Mouse (Mus musculus) megakaryocyte, embryonic 14.5 days (primary cell): ENCODE results near the gene Tmem53. TPM values are rescaled to one million over a fixed set of nuclear protein-coding genes. Genes with fewer than 3 reads are reported as not detected.
A peak's percentile ranks its signal among the peaks of the same experiment; 100 is the strongest.

Experiments used
- H3K27me3 ChIP-seq: replicated peaks from 2 replicates; pipeline ENCODE3; 2012; ENCODE audit warnings: inconsistent platforms
- H3K36me3 ChIP-seq: replicated peaks from 2 replicates; pipeline ENCODE3; 2012; ENCODE audit warnings: low read length, inconsistent platforms, mixed read lengths
- H3K4me1 ChIP-seq: 2 replicates; pipeline ENCODE4 v1.6.1; 2012; ENCODE audit warnings: inconsistent platforms
- H3K4me3 ChIP-seq: replicated peaks from 2 replicates; pipeline ENCODE3; 2012; ENCODE audit warnings: moderate library complexity, mild to moderate bottlenecking, inconsistent platforms
- H3K9me3 ChIP-seq: 2 replicates; pipeline ENCODE4 v1.6.1; 2012; ENCODE audit warnings: inconsistent platforms
- FLI1 ChIP-seq: IDR thresholded peaks from 2 replicates; pipeline ENCODE4 v1.6.1; 2012; ENCODE audit warnings: low read length, inconsistent platforms, mixed read lengths
- GATA1 ChIP-seq: IDR thresholded peaks from 3 replicates; pipeline ENCODE4 v1.6.1; 2012; ENCODE audit warnings: mixed read lengths, low read length, inconsistent platforms, borderline replicate concordance
- polyA plus RNA-seq: library from polyadenylated mRNA; stranded (reverse); fragments of >175 nt; gene quantifications from 2 replicates; pipeline ENCODE4 v1.2.3, GENCODE M21; 2012; ENCODE audit warnings: low replicate concordance; ENCODE audit not compliant: insufficient read depth

Gene Tmem53
- polyA plus RNA-seq, 1 experiment = 0.53 TPM

GRCm38 (mm10) chr4:117291696-117292095, 39.9 kb downstream of the Tmem53 start:
- Histone ChIP-seq H3K4me1 (peaks cover 31% of the 10 kb centered on the region), H3K9me3 (no peaks in the 10 kb centered on the region), H3K27me3 (peaks cover 13% of the 10 kb centered on the region), H3K4me3 (no peak overlapping the region), H3K36me3 (peaks cover 12% of the 10 kb centered on the region)
- no peak for TF ChIP-seq FLI1
- no peak for TF ChIP-seq GATA1

DNA sequence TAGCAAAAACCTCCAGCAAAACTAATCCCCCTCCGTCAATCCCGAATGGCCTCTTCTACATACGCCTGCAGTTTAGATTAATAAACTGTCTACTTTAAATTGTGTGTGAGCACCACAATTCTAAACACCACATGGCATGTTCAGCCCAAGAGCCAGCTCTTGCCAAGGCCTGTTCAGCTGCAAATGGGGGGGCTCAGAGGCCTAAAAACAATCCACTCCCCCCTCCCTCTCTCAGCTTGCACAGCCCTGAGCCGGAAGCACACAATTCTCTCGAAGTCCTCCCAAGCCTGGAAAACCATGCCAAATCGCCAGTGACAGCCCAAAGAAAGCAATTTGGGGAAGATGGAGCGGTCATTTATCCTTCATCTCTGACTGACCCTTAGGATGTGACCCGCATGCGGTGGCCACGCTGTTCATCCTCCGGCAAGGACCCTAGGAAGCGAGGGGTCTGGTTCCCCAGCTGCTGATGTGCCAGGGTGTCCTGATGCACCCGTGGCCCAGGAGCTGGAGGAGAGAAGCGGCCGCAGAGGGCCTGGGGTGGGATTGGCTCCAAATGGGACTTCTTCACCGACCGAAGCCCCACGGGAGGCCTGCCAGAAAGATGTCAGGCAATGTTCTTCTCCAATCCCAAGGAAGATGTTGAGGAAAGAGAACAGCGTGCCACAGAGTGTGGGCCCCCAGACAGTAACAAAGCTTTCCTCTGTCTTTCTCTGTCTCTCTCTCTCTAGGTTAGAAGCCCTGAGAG, 45.3 kb downstream of the Tmem53 start:
- H3K36me3 ChIP-seq = no peaks in the 10 kb centered on the region
- H3K9me3 ChIP-seq = no peaks in the 10 kb centered on the region
- peaks cover 59% of the 10 kb centered on the region for H3K27me3 ChIP-seq
- TF ChIP-seq FLI1 (no peak), GATA1 (no peak)
- H3K4me3 ChIP-seq = no peak overlapping the region
- H3K4me1 ChIP-seq = no peaks in the 10 kb centered on the region

GRCm38 (mm10) chr4:117297819-117298218, 46.1 kb downstream of the Tmem53 start:
- Histone ChIP-seq H3K4me3 (no peak overlapping the region), H3K9me3 (no peaks in the 10 kb centered on the region), H3K36me3 (no peaks in the 10 kb centered on the region), H3K27me3 (peaks cover 67% of the 10 kb centered on the region), H3K4me1 (no peaks in the 10 kb centered on the region)
- TF ChIP-seq GATA1 = no peak

DNA sequence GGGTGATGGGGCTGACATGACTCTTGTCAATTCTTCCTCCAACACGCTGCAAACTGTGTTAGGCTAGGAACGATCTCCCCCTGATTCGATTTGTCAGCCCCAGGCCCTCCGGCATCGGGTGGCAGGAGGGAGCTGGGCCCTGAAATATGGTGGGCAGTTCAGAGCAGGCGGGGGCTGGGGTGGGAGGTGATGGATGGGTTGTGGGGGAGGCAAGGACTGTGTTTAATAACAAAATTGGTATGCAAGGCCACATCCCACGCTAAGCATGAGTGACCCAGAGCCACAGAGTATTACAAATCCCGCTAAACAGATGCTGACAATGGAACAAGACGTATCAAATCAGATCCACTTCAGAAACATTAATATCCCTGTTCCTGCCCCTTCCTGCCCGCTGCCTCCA, 48.2 kb downstream of the Tmem53 start:
- no peaks in the 10 kb centered on the region for H3K36me3 ChIP-seq
- H3K4me1 ChIP-seq = peaks cover 16% of the 10 kb centered on the region
- H3K27me3 ChIP-seq = peaks cover 86% of the 10 kb centered on the region
- TF ChIP-seq FLI1 (no peak), GATA1 (no peak)
- no peaks in the 10 kb centered on the region for H3K9me3 ChIP-seq
- peak overlapping the region; percentile 6 for H3K4me3 ChIP-seq

GRCm38 (mm10) chr4:117302027-117302806, 50.5 kb downstream of the Tmem53 start:
- Histone ChIP-seq H3K4me3 (no peak overlapping the region), H3K27me3 (peaks cover 92% of the 10 kb centered on the region), H3K4me1 (peaks cover 18% of the 10 kb centered on the region), H3K9me3 (no peaks in the 10 kb centered on the region), H3K36me3 (no peaks in the 10 kb centered on the region)
- TF ChIP-seq FLI1 = no peak
- TF ChIP-seq GATA1 = no peak

DNA sequence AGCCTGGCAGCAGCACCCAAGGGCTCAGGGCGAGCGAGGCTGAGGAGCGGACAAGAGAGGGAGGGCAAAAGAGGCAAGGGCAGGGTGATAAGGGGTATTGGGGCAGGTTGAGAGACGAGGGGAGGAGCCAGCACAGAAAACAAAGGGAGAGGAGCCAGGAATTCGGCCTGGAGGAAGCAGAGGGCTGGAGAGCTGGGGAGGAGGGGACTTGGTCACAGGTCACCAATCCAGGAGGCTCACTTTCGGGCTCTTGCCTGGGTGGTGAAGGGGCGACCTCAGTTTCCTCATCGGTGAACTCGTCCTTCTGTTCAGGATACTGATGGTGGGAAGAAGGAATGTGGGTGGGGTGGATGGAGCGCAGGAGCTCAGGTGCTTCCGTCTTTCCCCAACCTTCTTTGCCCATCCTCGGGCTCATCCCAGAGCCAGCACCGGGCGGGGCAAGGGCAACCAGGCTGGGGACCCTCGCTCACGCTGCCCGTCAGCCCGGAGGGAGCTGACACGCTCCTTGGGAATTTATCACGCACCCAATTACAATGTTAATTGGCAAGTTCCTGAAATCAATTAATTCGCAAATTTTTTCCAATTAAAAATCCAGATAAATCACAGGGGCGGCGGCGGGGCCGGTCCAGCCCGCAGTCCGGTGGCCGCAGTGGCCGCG, 52.0 kb downstream of the Tmem53 start:
- Histone ChIP-seq H3K4me3 (peak overlapping the region; percentile 86), H3K9me3 (no peaks in the 10 kb centered on the region), H3K36me3 (no peaks in the 10 kb centered on the region), H3K4me1 (peaks cover 18% of the 10 kb centered on the region), H3K27me3 (peaks cover 88% of the 10 kb centered on the region)
- no peak for TF ChIP-seq GATA1
- no peak for TF ChIP-seq FLI1

DNA sequence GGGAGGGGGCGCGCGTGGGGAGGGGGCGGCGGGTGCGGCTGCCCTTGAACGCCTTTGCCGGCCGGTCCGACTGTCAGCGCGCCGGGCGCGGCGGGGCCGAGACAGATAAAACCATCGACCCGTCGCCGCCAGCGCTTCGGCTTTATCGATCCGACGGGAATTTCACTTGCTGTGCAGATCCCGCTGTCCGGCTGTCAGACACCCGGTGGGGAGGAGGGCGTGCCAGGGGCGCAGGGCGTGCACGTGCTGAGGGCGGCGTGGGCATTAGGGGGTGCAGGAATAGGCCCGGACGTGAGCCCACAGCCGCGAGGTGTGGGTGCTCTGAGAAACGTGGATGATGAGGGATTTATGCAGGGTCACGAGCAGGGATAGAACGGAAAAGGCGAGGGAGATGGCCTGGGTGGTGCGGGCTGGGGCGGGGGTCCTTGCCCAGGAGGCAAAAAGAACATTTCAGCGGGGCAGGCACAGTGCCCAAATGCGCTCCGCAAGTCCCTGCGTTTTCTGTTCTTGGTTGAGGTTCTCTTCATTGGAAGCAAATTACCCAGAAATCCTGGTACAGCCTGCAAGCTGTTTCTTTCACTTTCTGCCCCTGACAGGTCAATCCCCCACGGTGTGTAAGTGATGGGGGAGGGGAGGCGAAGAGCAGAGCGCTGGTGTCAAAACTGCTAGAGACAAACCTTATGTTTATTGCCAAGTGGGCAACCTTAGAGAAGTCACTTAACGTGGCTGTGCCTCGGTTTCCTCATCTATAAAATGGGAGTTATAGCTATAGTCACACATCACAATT, 52.7 kb downstream of the Tmem53 start:
- H3K4me1 ChIP-seq = peaks cover 18% of the 10 kb centered on the region
- H3K4me3 ChIP-seq = peak overlapping the region; percentile 86
- peaks cover 6% of the 10 kb centered on the region; the same call in 1 of the 2 replicates for H3K9me3 ChIP-seq
- TF ChIP-seq GATA1 = no peak
- TF ChIP-seq FLI1 = no peak
- H3K36me3 ChIP-seq = no peaks in the 10 kb centered on the region
- peaks cover 83% of the 10 kb centered on the region for H3K27me3 ChIP-seq

DNA sequence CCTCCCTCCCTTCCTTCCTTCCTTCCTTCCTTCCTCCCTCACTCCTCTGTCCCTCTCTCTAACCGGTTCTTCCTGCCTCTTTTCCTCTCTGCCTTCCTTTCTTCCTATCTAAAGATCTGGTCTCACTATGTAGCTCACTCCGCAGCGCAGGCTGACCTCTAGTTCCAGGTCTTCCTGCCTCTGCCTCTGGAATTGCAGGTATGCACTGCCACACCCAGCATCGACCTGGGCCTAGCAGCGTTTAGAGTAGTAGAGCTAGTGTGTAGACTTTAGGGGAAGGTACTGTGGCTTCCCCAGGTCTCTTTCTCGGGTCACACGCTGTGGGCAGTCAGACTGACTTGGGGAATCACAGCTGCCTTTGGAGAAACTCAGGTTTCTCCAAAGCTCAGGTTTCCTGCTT, 53.7 kb downstream of the Tmem53 start:
- Histone ChIP-seq H3K4me3 (no peak overlapping the region), H3K36me3 (no peaks in the 10 kb centered on the region), H3K9me3 (peaks cover 10% of the 10 kb centered on the region), H3K4me1 (peaks cover 18% of the 10 kb centered on the region), H3K27me3 (peaks cover 72% of the 10 kb centered on the region)
- no peak for TF ChIP-seq FLI1
- TF ChIP-seq GATA1 = no peak

DNA sequence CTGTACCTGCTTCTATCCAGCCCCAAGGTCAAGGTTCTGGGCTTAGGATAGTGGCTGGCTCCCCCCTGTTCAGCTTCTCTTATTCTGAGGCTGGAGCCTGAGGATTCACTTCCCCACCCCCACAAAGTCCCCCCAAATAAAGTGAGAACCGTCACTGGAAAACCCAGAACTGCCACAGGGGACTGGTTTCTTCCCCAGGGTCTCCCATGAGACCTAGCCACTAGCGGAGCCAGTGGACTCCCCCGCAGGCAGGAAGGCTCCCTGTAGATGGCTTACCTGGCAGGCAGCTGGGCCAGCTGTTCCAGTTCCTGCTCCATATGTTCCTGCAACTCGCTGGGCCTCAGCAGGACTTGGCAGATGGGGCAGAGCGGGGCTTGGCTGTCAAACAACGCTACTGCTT, 55.5 kb downstream of the Tmem53 start:
- Histone ChIP-seq H3K9me3 (peaks cover 10% of the 10 kb centered on the region), H3K27me3 (peaks cover 61% of the 10 kb centered on the region), H3K4me1 (peaks cover 21% of the 10 kb centered on the region), H3K36me3 (no peaks in the 10 kb centered on the region), H3K4me3 (no peak overlapping the region)
- no peak for TF ChIP-seq FLI1

DNA sequence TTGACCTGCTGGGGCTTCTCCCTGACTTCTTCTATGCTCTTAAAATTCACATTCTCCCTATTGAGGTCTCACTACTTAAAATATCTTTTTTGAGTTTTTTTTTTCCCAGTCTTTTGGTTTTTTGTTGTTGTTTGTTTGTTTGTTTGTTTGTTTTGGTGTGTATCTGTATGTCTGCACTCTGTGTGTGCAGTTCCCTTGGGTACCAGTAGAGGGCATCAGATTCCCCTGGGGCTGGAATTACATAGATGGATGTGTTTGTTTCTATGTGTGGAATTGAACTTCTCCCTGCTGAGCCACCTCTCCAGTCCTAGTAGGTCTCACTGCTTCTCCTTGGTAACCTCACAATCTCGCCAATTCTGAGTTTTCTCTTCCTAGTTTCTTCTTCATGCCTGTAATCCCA, 57.7 kb downstream of the Tmem53 start:
- TF ChIP-seq FLI1 (no peak), GATA1 (no peak)
- no peaks in the 10 kb centered on the region for H3K36me3 ChIP-seq
- peaks cover 10% of the 10 kb centered on the region for H3K9me3 ChIP-seq
- H3K27me3 ChIP-seq = peaks cover 56% of the 10 kb centered on the region
- no peak overlapping the region for H3K4me3 ChIP-seq
- peaks cover 20% of the 10 kb centered on the region for H3K4me1 ChIP-seq
